Mouse (Mus musculus) heart, adult 2 months (tissue): ENCODE data around the gene Itga11.

Experiments
- CTCF ChIP-seq: fragments of 200-600 bp; IDR thresholded peaks from 2 replicates; pipeline ENCODE4 v1.8.1; 2022; ENCODE audit warnings: antibody characterized with exemption, mild to moderate bottlenecking, moderate library complexity
- POLR2A ChIP-seq: fragments of 200-500 bp; IDR thresholded peaks from 2 replicates; pipeline ENCODE4 v1.6.1; 2011; ENCODE audit warnings: mild to moderate bottlenecking, low read depth, low read length, control low read depth; ENCODE audit not compliant: insufficient read depth

GRCm38 (mm10) chr9:62765346-62765745 is 87.7 kb downstream of the Itga11 start:
- TF ChIP-seq CTCF = no peak
- TF ChIP-seq POLR2A = no peak
